In genomic region chr5:110495051-110495450, GRCm38 (mm10) we compare ENCODE assay signal across 24 mouse cellular contexts. TPM values are rescaled to one million over a fixed set of nuclear protein-coding genes. Genes with fewer than 3 reads are reported as not detected.
A peak's percentile ranks its signal among the peaks of the same experiment; 100 is the strongest.
DNase-seq lines count a peak whose midpoint lies in the region; ATAC-seq and TF ChIP-seq lines count a peak whose summit lies in the region.
"Had no signal": no experiment of that assay in that cellular context is flagged by ENCODE, and none has a peak within 500 bp of the region (broad histone marks: within the 10 kb centered on the region; RNA-seq: fewer than 3 reads in every experiment).

No protein-coding gene starts in this region.

- no peak overlapping the region for H3K4me3 ChIP-seq in kidney, embryonic 16.5 days (ENCODE audit: low read length)
- no peak overlapping the region for H3K4me3 ChIP-seq in midbrain, embryonic 11.5 days (ENCODE audit: low read depth, low read length)
- no peak overlapping the region for H3K4me3 ChIP-seq in midbrain, postnatal 0 days (ENCODE audit: low read depth, low read length)
- no peak overlapping the region for H3K4me3 ChIP-seq in embryonic facial prominence, embryonic 15.5 days (replicated peaks)
- no peak overlapping the region for H3K4me3 ChIP-seq in midbrain, embryonic 16.5 days (ENCODE audit: low read depth, low read length)
- H3K4me3 ChIP-seq: embryonic facial prominence, embryonic 12.5 days; heart, embryonic 12.5 days; hindbrain, embryonic 15.5 days; left cerebral cortex, adult 2 months had no signal

- DNase-seq in kidney, adult 18-20 months, result peak; percentile 14
- no peak for DNase-seq in midbrain, embryonic 11.5 days (ENCODE audit: low spot score, missing footprints)
- no peak for DNase-seq in midbrain, postnatal 0 days (ENCODE audit: low spot score)
- DNase-seq in lung, postnatal 4 days, result no peak
- DNase-seq: adrenal gland, adult 2 months; B cell, adult 2 months; cerebellum, adult 11-12 months; cerebellum, postnatal 10 days; forebrain, postnatal 0 days; gastrocnemius, postnatal 14 days had no signal

- WGBS in kidney, embryonic 16.5 days, result 88% methylated on average over 6 of the region's 6 CpGs
- WGBS in midbrain, embryonic 11.5 days, result 93% methylated on average over 6 of the region's 6 CpGs
- WGBS in midbrain, postnatal 0 days, result 90% methylated on average over 6 of the region's 6 CpGs
- 52% methylated on average over 6 of the region's 6 CpGs for WGBS in embryonic facial prominence, embryonic 15.5 days
- WGBS in midbrain, embryonic 16.5 days, result 77% methylated on average over 6 of the region's 6 CpGs

- no peaks in the 10 kb centered on the region for H3K36me3 ChIP-seq in kidney, embryonic 16.5 days (ENCODE audit: insufficient read depth, low read length)
- no peaks in the 10 kb centered on the region for H3K36me3 ChIP-seq in midbrain, embryonic 11.5 days (ENCODE audit: control insufficient read depth, insufficient read depth, low read length)
- H3K36me3 ChIP-seq in midbrain, postnatal 0 days (ENCODE audit: insufficient read depth, low read length), result no peaks in the 10 kb centered on the region
- H3K36me3 ChIP-seq in embryonic facial prominence, embryonic 15.5 days, result no peaks in the 10 kb centered on the region
- H3K36me3 ChIP-seq in midbrain, embryonic 16.5 days (ENCODE audit: control insufficient read depth, insufficient read depth, low read length), result no peaks in the 10 kb centered on the region
- H3K36me3 ChIP-seq: embryonic facial prominence, embryonic 12.5 days; G1E; heart, embryonic 12.5 days; hindbrain, embryonic 15.5 days had no signal

- no peak overlapping the region for H3K4me2 ChIP-seq in kidney, embryonic 16.5 days (replicated peaks; ENCODE audit: low read depth, low read length)
- H3K4me2 ChIP-seq in midbrain, embryonic 11.5 days, result no peak overlapping the region
- H3K4me2 ChIP-seq in midbrain, postnatal 0 days (ENCODE audit: low read depth, low read length, poor library complexity, severe bottlenecking), result no peak overlapping the region
- no peak overlapping the region for H3K4me2 ChIP-seq in embryonic facial prominence, embryonic 15.5 days (replicated peaks)
- no peak overlapping the region for H3K4me2 ChIP-seq in midbrain, embryonic 16.5 days (ENCODE audit: low read length)
- H3K4me2 ChIP-seq: embryonic facial prominence, embryonic 12.5 days; heart, embryonic 12.5 days; hindbrain, embryonic 15.5 days had no signal

- no peaks in the 10 kb centered on the region for H3K4me1 ChIP-seq in kidney, embryonic 16.5 days (ENCODE audit: insufficient read depth, low read length)
- H3K4me1 ChIP-seq in midbrain, embryonic 11.5 days (ENCODE audit: control insufficient read depth, insufficient read depth, low read length), result no peaks in the 10 kb centered on the region; the same call in 1 of the 2 replicates
- H3K4me1 ChIP-seq in midbrain, postnatal 0 days (ENCODE audit: insufficient read depth, low read length), result no peaks in the 10 kb centered on the region
- peaks cover 13% of the 10 kb centered on the region for H3K4me1 ChIP-seq in embryonic facial prominence, embryonic 15.5 days
- peaks cover 8% of the 10 kb centered on the region for H3K4me1 ChIP-seq in midbrain, embryonic 16.5 days (ENCODE audit: control insufficient read depth, insufficient read depth, low read length)
- H3K4me1 ChIP-seq: embryonic facial prominence, embryonic 12.5 days; heart, embryonic 12.5 days had no signal

- H3K9me3 ChIP-seq in kidney, embryonic 16.5 days (ENCODE audit: low read length), result no peaks in the 10 kb centered on the region
- H3K9me3 ChIP-seq in midbrain, embryonic 11.5 days (ENCODE audit: control insufficient read depth, low read length), result no peaks in the 10 kb centered on the region
- no peaks in the 10 kb centered on the region for H3K9me3 ChIP-seq in midbrain, postnatal 0 days (ENCODE audit: low read length)
- H3K9me3 ChIP-seq in embryonic facial prominence, embryonic 15.5 days (replicated peaks), result no peaks in the 10 kb centered on the region
- no peaks in the 10 kb centered on the region for H3K9me3 ChIP-seq in midbrain, embryonic 16.5 days (replicated peaks; ENCODE audit: control insufficient read depth, low read length, poor library complexity, severe bottlenecking)
- H3K9me3 ChIP-seq: embryonic facial prominence, embryonic 12.5 days; G1E; heart, embryonic 12.5 days; hindbrain, embryonic 15.5 days had no signal

- H3K27me3 ChIP-seq in kidney, embryonic 16.5 days (ENCODE audit: insufficient read depth, low read length), result no peaks in the 10 kb centered on the region
- H3K27me3 ChIP-seq in midbrain, embryonic 11.5 days (ENCODE audit: control insufficient read depth, insufficient read depth, low read length), result no peaks in the 10 kb centered on the region
- no peaks in the 10 kb centered on the region for H3K27me3 ChIP-seq in midbrain, postnatal 0 days (ENCODE audit: insufficient read depth, low read length)
- H3K27me3 ChIP-seq in embryonic facial prominence, embryonic 15.5 days, result no peaks in the 10 kb centered on the region
- no peaks in the 10 kb centered on the region for H3K27me3 ChIP-seq in midbrain, embryonic 16.5 days (ENCODE audit: control insufficient read depth, insufficient read depth, low read depth, low read length)
- H3K27me3 ChIP-seq: embryonic facial prominence, embryonic 12.5 days; hindbrain, embryonic 15.5 days had no signal

- H3K27ac ChIP-seq in kidney, embryonic 16.5 days (ENCODE audit: low read length), result no peak overlapping the region
- H3K27ac ChIP-seq in midbrain, embryonic 11.5 days (ENCODE audit: low read depth, low read length), result no peak overlapping the region
- H3K27ac ChIP-seq in midbrain, postnatal 0 days (ENCODE audit: low read depth, low read length), result no peak overlapping the region
- H3K27ac ChIP-seq in embryonic facial prominence, embryonic 15.5 days (replicated peaks), result peak overlapping the region; percentile 24; the same call in 1 of the 2 replicates
- H3K27ac ChIP-seq in midbrain, embryonic 16.5 days (ENCODE audit: low read length), result peak overlapping the region; percentile 61; the same call in 1 of the 2 replicates
- H3K27ac ChIP-seq: embryonic facial prominence, embryonic 12.5 days; left cerebral cortex, adult 2 months; macrophage had no signal

- H3K9ac ChIP-seq in kidney, embryonic 16.5 days (replicated peaks; ENCODE audit: low read length), result no peak overlapping the region
- H3K9ac ChIP-seq in midbrain, embryonic 11.5 days (ENCODE audit: low read length), result 0 out of 2 replicates have a peak overlapping the region, but pooled peaks have one; percentile 9
- H3K9ac ChIP-seq in midbrain, postnatal 0 days (replicated peaks; ENCODE audit: low read length, poor library complexity, severe bottlenecking), result no peak overlapping the region
- H3K9ac ChIP-seq in embryonic facial prominence, embryonic 15.5 days, result no peak overlapping the region
- no peak overlapping the region for H3K9ac ChIP-seq in midbrain, embryonic 16.5 days (ENCODE audit: low read depth, low read length)
- H3K9ac ChIP-seq: forebrain, postnatal 0 days; heart, embryonic 12.5 days had no signal

- TF ChIP-seq CTCF in midbrain, postnatal 0 days (IDR thresholded peaks at IDR 0.05), result no peak

- no peak for ATAC-seq in kidney, embryonic 16.5 days (ENCODE audit: low FRiP score, low TSS enrichment)
- no peak for ATAC-seq in midbrain, embryonic 11.5 days (ENCODE audit: low FRiP score)
- no peak for ATAC-seq in midbrain, postnatal 0 days (ENCODE audit: low FRiP score)
- ATAC-seq in embryonic facial prominence, embryonic 15.5 days (ENCODE audit: insufficient number of reproducible peaks, low FRiP score, low TSS enrichment, low read depth), result no peak
- no peak for ATAC-seq in midbrain, embryonic 16.5 days
- no peak for ATAC-seq in erythroblast, adult 5-6 weeks (replicated peaks; ENCODE audit: low FRiP score, poor library complexity, severe bottlenecking)

RNA-seq across cellular contexts. Expression of gene Fbrsl1, which starts 46.7 kb away (rescaled TPM):
- polyA plus RNA-seq in kidney, embryonic 16.5 days (2015; fragmentation: Nextera tagmentation; extraction: Ambion mirVana), result 8.6 and 9.8 TPM in 2 replicates
- polyA plus RNA-seq in midbrain, embryonic 11.5 days (2014; fragmentation: Nextera tagmentation; extraction: Ambion mirVana), result 11.3 and 14.9 TPM in 2 replicates
- 32.8 and 36.2 TPM in 2 replicates for total RNA-seq in midbrain, postnatal 0 days (2014; rRNA removed)
- 14.7 and 20.3 TPM in 2 replicates for polyA plus RNA-seq in midbrain, postnatal 0 days (2015; fragmentation: Nextera tagmentation; extraction: Ambion mirVana)
- 15.1 and 16.0 TPM in 2 replicates for polyA plus RNA-seq in embryonic facial prominence, embryonic 15.5 days (2015; fragmentation: Nextera tagmentation; extraction: Ambion mirVana)
- 12.3 and 16.3 TPM in 2 replicates for polyA plus RNA-seq in midbrain, embryonic 16.5 days (2015; fragmentation: Nextera tagmentation; extraction: Ambion mirVana)
- 6.3 and 9.6 TPM in 2 replicates for total RNA-seq in erythroblast, adult 5-6 weeks (2015; ENCODE audit: low replicate concordance)
- 4.9 and 7.9 TPM in 2 replicates for total RNA-seq in erythroblast, adult 5-6 weeks (2017; ENCODE audit: low replicate concordance)

RNA-seq across cellular contexts. Expression of gene Galnt9, which starts 49.1 kb away (rescaled TPM):
- 0.44 and 0.69 TPM in 2 replicates for polyA plus RNA-seq in kidney, embryonic 16.5 days (2015; fragmentation: Nextera tagmentation; extraction: Ambion mirVana)
- 5.0 and 5.8 TPM in 2 replicates for polyA plus RNA-seq in midbrain, embryonic 11.5 days (2014; fragmentation: Nextera tagmentation; extraction: Ambion mirVana)
- 29.7 and 34.0 TPM in 2 replicates for total RNA-seq in midbrain, postnatal 0 days (2014; rRNA removed)
- 21.4 and 23.1 TPM in 2 replicates for polyA plus RNA-seq in midbrain, postnatal 0 days (2015; fragmentation: Nextera tagmentation; extraction: Ambion mirVana)
- 1.6 and 1.7 TPM in 2 replicates for polyA plus RNA-seq in embryonic facial prominence, embryonic 15.5 days (2015; fragmentation: Nextera tagmentation; extraction: Ambion mirVana)
- 22.5 and 23.1 TPM in 2 replicates for polyA plus RNA-seq in midbrain, embryonic 16.5 days (2015; fragmentation: Nextera tagmentation; extraction: Ambion mirVana)
- total RNA-seq in erythroblast, adult 5-6 weeks (2015; ENCODE audit: low replicate concordance), result 1.7 and 5.0 TPM in 2 replicates
- 3.6 and 4.0 TPM in 2 replicates for total RNA-seq in erythroblast, adult 5-6 weeks (2017; ENCODE audit: low replicate concordance)
- total RNA-seq: CH12.LX; gastrocnemius, postnatal 14 days; heart, postnatal 10 days; liver, adult 2 months had no signal
- polyA plus RNA-seq: G1E; heart, embryonic 12.5 days; Patski had no signal

Comparison
In these comparisons a context has a peak if more than half of its experiments do, and no peak if none do; other contexts are left out.
1. H3K27ac ChIP-seq: peak in embryonic facial prominence, embryonic 15.5 days (single experiment) and midbrain, embryonic 16.5 days (single experiment); none in kidney, embryonic 16.5 days (single experiment), midbrain, embryonic 11.5 days (single experiment) and midbrain, postnatal 0 days (single experiment).